Mouse (Mus musculus): ENCODE measurements around the gene Fzd5.

Fzd5 gene

DNA sequence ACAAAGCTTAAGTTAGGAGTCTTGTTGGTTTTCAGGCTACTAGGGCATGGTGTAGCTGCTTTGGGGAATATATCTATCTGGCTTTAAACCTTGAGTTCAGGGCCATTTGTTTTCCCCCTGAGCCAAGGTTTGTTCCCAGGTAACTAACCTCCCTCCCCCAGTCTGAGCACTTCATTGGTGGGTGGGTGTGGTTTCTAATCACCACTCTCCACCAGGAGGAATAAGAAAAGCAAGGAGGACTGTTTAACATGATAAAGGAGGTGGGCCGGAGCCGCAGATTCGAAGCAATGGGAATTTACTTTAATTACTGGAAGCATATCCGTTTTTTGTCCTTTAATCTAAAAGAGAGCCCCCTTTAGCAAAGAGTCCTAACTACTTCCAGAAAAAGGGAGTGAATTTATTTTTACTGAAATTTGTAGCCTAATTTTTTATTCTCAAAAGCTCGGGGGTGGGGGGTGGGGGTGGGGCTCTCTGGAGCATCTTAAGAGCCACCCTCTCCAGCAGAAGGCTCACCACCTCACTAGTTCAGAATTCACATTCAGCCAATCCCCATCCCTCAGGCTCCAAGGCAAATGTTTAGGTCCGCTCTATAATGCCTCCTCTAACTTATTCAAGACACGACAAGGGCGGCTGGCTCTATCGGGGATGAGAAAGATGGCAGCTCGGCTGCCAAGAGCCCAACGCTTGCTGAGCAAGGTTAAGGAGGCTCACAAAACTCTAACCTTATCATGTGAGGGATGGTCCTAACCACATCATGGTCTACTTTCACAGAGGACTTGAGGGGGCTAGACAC is 3.9 kb downstream of the Fzd5 start:
- no peak for DNase-seq (ENCODE audit: low spot score)

- DNase-seq (ENCODE audit: low spot score) = no peak
Observed at GRCm38 (mm10) chr1:64732637-64733200, 4.8 kb downstream of the Fzd5 start.

DNA sequence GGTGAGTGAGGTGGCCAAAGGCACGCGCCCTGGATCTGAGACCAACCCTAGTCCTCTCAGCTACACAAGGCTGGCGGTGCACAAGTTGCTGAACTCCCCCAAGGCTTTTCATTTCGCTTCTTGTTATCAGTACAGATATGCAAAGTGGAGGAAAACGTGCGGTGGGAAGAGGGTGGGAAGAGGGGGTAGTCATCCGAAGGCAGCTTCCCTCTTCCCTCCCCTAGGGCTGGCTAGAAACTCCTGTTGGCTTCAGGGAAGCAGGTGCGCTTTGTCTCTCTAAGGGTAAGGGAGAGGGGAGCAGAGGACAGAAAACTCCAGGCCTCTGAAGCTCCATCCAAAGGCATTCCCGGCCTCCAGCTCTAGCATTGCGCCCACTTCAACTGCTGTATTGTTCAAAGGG is 5.4 kb downstream of the Fzd5 start:
- DNase-seq (ENCODE audit: low spot score) = no peak

- no peak for DNase-seq (ENCODE audit: low spot score)
Observed at GRCm38 (mm10) chr1:64731341-64732020, 6.1 kb downstream of the Fzd5 start.

- DNase-seq (ENCODE audit: low spot score) = no peak
Observed at GRCm38 (mm10) chr1:64730046-64730445, 7.5 kb downstream of the Fzd5 start.

DNA sequence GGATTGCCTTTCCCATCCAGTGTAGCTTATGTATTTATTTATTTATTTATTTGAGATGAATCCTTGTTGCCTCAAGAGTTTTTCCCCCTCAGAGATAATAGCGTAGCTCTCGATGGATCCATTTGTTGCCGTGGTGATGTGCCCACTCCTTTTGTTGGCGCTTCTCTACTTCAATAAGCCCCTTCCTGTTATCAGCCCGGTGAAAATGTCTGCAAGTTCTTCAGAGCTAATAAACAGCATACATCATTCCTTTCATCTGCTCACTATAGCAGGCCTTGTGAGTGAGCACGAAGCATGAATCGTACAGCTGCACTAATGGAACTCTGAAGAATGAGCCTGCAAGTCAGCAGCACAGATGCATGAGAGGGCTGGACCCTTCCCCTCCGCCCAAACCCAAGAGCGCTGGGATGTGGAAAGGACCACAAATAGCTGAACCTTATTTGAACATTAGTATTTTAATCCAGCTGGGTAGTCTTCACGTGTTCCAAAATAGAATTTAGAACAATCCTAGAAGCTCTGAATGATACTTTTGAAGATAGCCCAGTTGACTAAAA is 16.4 kb downstream of the Fzd5 start:
- DNase-seq (ENCODE audit: low spot score) = no peak

DNA sequence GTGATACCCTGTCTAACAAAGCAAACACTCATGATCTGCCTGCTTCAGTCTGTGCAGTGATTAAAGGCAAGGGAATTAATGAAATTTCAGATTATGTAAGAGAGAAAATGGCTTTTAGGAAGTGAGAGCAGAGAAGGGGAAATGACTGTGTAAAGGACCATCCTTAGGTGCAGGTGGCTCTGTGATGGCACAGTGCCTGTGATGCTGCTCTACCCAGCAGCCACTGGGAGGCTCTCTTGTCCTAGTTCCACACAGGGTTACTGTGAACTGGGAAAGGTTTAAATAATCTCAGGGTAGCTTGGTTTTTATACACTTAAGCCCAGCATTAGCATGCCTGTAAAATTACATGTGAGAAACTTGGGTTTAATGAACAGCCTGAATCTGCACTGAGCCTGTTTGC is 20.0 kb downstream of the Fzd5 start:
- peak; percentile 73 for DNase-seq (ENCODE audit: low spot score)

- DNase-seq (ENCODE audit: low spot score) = no peak
Observed at GRCm38 (mm10) chr1:64716589-64717304, 20.8 kb downstream of the Fzd5 start.

GRCm38 (mm10) chr1:64715458-64715857 is 22.1 kb downstream of the Fzd5 start:
- DNase-seq (ENCODE audit: low spot score) = no peak

GRCm38 (mm10) chr1:64712006-64712760 is 25.4 kb downstream of the Fzd5 start:
- DNase-seq (ENCODE audit: low spot score) = no peak

GRCm38 (mm10) chr1:64709891-64710290 is 27.7 kb downstream of the Fzd5 start:
- no peak for DNase-seq (ENCODE audit: low spot score)

- no peak for DNase-seq (ENCODE audit: low spot score)
Observed at GRCm38 (mm10) chr1:64706610-64707009, 30.9 kb downstream of the Fzd5 start.

GRCm38 (mm10) chr1:64705230-64705629 is 32.3 kb downstream of the Fzd5 start:
- peak; percentile 65 for DNase-seq (ENCODE audit: low spot score)

GRCm38 (mm10) chr1:64701780-64702179 is 35.8 kb downstream of the Fzd5 start:
- no peak for DNase-seq (ENCODE audit: low spot score)

GRCm38 (mm10) chr1:64695156-64695555 is 42.4 kb downstream of the Fzd5 start:
- DNase-seq (ENCODE audit: low spot score) = no peak

DNA sequence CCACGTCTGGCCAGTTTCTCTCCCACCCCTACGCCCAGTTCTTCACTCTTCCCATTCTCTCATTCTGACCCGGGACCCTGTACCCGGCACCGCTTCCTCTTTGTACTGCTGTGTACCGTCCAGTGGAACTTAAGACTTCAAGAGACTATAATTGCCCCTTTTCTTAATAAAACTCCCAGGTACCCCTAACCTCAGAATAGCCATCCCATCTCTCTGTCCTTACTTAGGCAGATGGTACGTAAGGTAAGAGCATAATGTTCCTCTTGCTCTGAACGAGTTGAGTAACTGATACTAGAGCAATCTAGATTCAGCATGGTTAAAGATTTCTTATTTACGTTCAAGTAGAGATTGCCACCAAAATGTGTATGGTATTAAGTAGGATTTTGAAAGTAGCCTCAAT is 46.0 kb downstream of the Fzd5 start:
- no peak for DNase-seq (ENCODE audit: low spot score)

DNA sequence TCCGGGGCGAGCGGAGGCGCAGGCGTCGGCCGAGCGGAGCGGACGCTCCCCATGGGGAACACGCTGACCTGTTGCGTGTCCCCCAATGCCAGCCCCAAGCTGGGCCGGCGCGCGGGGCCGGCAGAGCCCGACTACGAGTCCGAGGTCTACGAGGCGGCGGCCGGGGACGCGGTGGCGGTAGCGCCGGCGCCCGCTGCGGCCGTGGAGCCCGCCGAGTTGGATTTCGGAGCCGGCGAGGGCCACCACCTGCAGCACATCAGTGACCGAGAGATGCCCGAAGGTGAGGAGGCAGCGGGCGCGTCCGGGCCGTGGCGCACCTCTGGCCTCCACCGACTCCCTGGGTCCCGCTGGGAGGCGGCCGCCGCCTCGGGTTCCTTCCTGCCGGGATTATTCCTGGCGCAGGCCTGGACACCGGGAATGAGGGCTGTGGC is 46.4 kb downstream of the Fzd5 start:
- peak; percentile 61 for DNase-seq (ENCODE audit: low spot score)

GRCm38 (mm10) chr1:64690213-64691013 is 47.1 kb downstream of the Fzd5 start, which contains the start of gene Ccnyl1:
Gene Ccnyl1 (plus strand): TSS chr1:64690455.
- peak; percentile 99 for DNase-seq (ENCODE audit: low spot score)

DNA sequence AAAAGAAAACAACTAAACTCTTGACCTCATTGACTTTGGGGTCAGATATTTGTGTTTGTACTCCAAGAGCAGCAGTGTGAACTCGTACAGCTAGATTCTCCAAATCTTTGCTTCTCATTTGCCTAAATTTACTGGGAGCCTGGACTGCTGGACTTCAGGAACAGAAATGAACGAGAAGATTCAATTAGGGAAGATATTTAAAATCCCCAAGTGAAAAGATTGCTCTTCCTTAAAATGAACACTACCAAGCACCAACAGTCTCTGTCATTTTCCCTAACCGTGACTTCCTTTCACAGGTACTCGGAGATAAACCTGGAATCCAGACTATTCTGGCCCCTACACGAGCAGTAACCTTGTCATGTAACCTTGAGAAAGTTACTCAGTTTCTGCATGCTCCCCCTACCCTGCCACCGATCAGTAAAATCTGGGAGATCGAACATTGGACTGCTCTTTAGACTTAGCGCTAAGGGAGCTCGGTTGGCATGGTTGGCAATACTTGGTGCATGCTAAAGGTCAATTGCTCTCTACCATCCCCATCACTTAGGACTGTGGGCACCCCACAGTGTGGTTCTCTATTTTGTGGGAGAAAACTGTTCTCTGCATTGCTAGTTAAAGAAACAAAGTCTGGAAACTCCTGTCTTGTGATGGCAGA is 47.9 kb downstream of the Fzd5 start:
- DNase-seq (ENCODE audit: low spot score) = no peak

GRCm38 (mm10) chr1:64688046-64688445 is 49.5 kb downstream of the Fzd5 start:
- DNase-seq (ENCODE audit: low spot score) = no peak
